Mouse (Mus musculus) brain, embryonic 14.5 days (tissue): ENCODE measurements around the gene Aox3. TPM values are rescaled to one million over a fixed set of nuclear protein-coding genes. Genes with fewer than 3 reads are reported as not detected.

ENCODE experiments used
- DNase-seq: peaks from one replicate; pipeline ENCODE4 v3.0.0-alpha.2; 2011; ENCODE audit warnings: low read depth
- CTCF ChIP-seq: fragments of 200-500 bp; IDR thresholded peaks from 2 replicates; pipeline ENCODE4 v1.5.1; 2012; ENCODE audit warnings: inconsistent platforms, mild to moderate bottlenecking, moderate library complexity, borderline replicate concordance; ENCODE audit not compliant: insufficient read depth, insufficient read length; ENCODE audit errors: extremely low read depth
- POLR2A ChIP-seq: fragments of 200-500 bp; IDR thresholded peaks from 2 replicates; pipeline ENCODE4 v1.6.1; 2012; ENCODE audit warnings: mild to moderate bottlenecking, inconsistent platforms, borderline replicate concordance; ENCODE audit not compliant: poor library complexity, insufficient read depth, insufficient read length, severe bottlenecking; ENCODE audit errors: extremely low read depth
- polyA plus RNA-seq: library from polyadenylated mRNA; depleted of rRNA; stranded (reverse); fragments of >200 nt; gene quantifications from 2 replicates; pipeline ENCODE4 v1.2.3, GENCODE M21; 2012

Aox3 gene
- polyA plus RNA-seq, 1 experiment, result 0.64 TPM

GRCm38 (mm10) chr1:58113441-58113840 is 511 bp downstream of the Aox3 start:
- no peak for TF ChIP-seq POLR2A
- no peak for TF ChIP-seq CTCF

DNA sequence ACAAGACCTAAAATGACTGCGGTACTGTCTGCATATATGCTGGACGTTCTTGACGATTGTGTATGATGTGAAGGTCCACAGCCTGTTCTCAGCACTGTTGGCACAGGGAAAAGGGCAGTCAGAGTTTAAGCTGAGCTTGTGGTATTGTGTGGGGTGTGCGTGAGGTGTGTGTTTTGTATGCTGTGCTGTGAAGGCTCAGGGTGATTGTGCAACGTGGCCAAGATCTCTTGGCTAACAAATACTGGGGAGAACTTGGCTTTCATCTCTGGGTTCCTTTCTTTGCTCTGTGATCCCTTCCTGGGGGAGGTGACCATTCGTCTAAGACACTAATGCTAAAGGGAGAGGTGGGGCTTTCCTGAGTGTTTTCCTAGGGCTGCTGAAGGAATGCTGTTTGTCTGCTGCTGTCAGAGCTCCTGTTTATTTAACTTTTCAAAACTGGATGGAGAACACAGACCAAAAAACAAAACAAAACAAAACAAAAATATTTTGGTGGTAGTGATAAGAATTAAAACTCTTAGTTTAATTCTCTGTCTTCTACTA is 1.2 kb downstream of the Aox3 start:
- TF ChIP-seq CTCF (no peak), POLR2A (no peak)

More at GRCm38 (mm10) chr1:58113441-58113840, 511 bp downstream of the Aox3 start:
- no peak for DNase-seq

DNA sequence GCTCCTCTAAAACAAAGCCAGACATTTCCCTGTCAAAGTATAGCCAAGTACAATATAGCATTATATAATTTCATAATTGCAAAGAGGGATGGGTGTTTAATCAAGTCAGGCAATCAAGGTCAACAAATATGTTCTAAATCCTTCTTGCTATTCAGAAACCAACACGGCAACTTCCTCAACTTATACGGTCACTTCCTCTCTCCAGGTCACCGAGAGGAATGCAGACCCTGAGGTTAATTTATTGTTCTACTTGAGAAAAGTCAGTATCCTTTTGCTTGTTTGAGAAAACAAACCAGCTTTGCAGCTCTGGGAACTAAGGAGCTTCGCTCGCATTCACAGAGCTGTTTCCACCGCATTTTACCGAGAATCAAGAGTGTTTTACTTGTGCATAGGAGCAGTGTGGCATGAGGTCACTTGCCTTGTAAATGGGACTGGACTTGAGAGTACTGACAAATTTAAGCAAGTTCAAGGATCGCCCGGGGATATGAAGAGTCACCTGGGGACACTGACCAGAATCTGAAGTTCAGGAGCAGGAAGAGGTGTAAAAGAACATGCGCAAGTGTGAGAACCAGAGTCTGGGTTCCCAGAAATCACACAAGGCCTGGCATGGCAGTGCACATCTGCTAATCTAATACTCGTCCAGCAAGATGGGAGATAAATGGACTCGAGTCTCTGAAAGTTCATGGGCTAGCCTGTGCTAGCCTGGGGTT is 1.9 kb downstream of the Aox3 start:
- TF ChIP-seq POLR2A, result no peak
- DNase-seq, result no peak

More for the DNA sequence above, 1.2 kb downstream of the Aox3 start:
- DNase-seq, result no peak

DNA sequence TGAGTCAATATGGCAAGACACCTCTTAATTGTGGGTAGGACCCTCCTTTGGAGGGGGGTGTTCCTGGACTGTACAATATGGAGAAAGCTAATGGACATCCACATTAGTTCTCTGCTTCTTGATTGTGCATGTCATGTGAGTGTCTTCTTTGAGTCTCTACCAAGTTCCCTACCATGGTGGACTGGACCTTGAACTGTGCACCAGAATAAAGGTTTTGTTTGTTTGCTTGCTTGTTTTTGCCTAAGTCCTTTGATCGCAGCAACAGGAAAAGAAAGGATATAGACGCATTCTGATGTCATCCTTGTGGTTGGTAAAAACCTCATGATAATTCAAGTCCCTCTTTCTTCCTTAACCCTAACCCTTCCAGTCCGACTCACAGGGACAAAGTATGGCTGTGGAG is 5.3 kb downstream of the Aox3 start:
- TF ChIP-seq CTCF (no peak), POLR2A (no peak)
- DNase-seq, result no peak

GRCm38 (mm10) chr1:58124901-58125300 is 12.0 kb downstream of the Aox3 start:
- no peak for DNase-seq
- TF ChIP-seq POLR2A, result no peak
- no peak for TF ChIP-seq CTCF

DNA sequence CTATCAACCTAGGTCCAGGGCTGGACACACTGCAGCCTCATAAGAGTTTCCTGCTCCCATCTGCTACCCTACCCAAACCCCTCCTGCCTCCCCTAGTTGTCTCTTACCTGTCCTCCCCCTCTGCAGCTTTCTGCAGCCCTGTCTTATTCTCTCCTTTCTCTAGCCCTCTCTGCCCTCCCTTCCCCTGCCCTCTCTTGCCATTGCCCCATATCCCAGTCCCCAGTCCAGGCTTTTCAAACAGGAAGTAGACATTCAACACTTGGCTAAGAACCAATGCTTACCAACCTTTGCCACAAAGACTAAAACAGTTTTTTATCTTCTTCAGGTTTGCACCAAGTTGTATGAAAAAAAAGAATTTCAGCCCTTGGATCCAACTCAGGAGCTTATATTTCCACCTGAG is 25.0 kb downstream of the Aox3 start:
- TF ChIP-seq CTCF, result no peak
- TF ChIP-seq POLR2A, result no peak
- DNase-seq, result no peak

DNA sequence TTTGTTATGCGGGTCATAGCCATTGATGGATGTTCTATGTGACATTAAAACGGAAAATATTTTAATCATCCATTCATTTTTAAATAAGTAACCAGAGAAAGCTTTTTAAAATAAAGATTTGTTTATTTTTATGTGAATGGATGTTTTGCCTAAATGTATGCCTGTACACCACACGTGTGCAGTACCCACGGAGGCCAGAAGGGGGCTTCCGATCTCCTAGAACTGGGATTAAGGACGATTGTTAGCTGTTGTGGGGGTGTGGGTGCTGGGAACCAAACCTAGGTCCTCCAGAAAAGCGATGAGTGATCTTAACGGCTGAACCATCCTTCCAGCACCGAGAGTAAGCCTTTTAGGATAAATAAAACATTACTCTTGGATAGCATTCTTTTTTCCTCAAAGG is 26.1 kb downstream of the Aox3 start:
- no peak for DNase-seq
- TF ChIP-seq CTCF (no peak), POLR2A (no peak)

DNA sequence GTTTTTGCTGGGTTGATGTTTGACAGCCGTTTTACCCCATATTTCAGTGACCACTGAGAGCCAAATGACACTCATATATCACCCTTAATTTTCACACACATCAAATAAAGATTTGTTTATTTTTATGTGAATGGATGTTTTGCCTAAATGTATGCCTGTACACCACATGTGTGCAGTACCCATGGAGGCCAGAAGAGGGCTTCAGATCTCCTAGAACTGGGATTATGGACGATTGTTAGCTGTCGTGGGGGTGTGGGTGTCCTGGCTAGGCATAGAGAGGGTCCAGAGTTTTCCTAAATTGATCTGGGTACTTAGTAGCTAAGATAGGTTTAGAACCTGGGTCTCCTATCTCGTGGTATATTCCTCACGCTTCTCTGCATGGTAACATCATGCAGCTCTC is 27.7 kb downstream of the Aox3 start:
- peak; percentile 20; the same call in 1 of the 2 replicates for TF ChIP-seq CTCF
- no peak for TF ChIP-seq POLR2A
- DNase-seq, result no peak

- peak; percentile 49 for DNase-seq
Observed at GRCm38 (mm10) chr1:58144384-58145069, 31.6 kb downstream of the Aox3 start.

GRCm38 (mm10) chr1:58146026-58146425 is 33.1 kb downstream of the Aox3 start:
- no peak for DNase-seq
- TF ChIP-seq CTCF (no peak), POLR2A (no peak)

More at GRCm38 (mm10) chr1:58144384-58145069, 31.6 kb downstream of the Aox3 start:
- no peak for TF ChIP-seq POLR2A
- peak; percentile 12; the same call in 1 of the 2 replicates for TF ChIP-seq CTCF

GRCm38 (mm10) chr1:58147776-58148175 is 34.8 kb downstream of the Aox3 start:
- no peak for DNase-seq

GRCm38 (mm10) chr1:58152247-58152646 is 39.3 kb downstream of the Aox3 start:
- no peak for DNase-seq
- TF ChIP-seq POLR2A (no peak), CTCF (no peak)

More at GRCm38 (mm10) chr1:58147776-58148175, 34.8 kb downstream of the Aox3 start:
- TF ChIP-seq POLR2A, result no peak
